Mouse (Mus musculus) lung, postnatal 0 days (tissue): ENCODE data around the gene Rars2.

Experiments
- CTCF ChIP-seq: IDR thresholded peaks from 2 replicates; pipeline ENCODE4 v1.5.1; 2016; ENCODE audit warnings: antibody characterized with exemption, mild to moderate bottlenecking
- EP300 ChIP-seq: IDR thresholded peaks from 2 replicates; pipeline ENCODE4 v1.6.1; 2016; ENCODE audit warnings: antibody characterized with exemption, mild to moderate bottlenecking, control low read depth

DNA sequence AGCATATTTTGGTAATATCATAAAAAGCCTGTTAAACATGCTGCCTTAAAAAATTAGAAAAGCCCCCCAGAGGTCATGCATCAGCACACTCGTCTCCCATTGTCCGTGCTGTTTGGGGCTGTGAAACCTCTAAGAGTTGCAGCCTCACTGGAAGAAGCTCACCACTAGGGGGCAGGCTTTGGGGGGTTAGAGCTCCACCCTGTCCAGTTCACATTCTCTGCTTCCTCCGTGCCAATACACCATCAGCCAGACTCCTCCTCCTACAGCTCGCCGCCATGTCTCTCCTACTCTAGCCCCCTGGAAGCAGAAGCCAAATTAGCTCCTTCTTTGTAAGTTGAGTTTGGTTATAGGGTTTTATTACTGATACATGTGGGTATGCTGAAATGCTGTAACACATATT, 86.8 kb downstream of the Rars2 start:
- TF ChIP-seq CTCF (peak; percentile 68), EP300 (no peak)
